Mouse (Mus musculus): ENCODE data around the gene Tbcd. TPM values are rescaled to one million over a fixed set of nuclear protein-coding genes. Genes with fewer than 3 reads are reported as not detected.

The Tbcd gene
- polyA plus RNA-seq, 1 experiment from 2014 or later, result 16.5 TPM

- Histone ChIP-seq H3K4me3 (ENCODE audit: low read depth, low read length) (no peak overlapping the region), H3K4me2 (no peak overlapping the region), H3K27me3 (ENCODE audit: control insufficient read depth, insufficient read depth, low read length) (no peaks in the 10 kb centered on the region), H3K9me3 (replicated peaks; ENCODE audit: control insufficient read depth, low read length) (no peaks in the 10 kb centered on the region), H3K4me1 (ENCODE audit: control insufficient read depth, insufficient read depth, low read length) (no peaks in the 10 kb centered on the region), H3K9ac (ENCODE audit: low read depth, low read length) (no peak overlapping the region), H3K27ac (ENCODE audit: low read depth, low read length) (no peak overlapping the region), H3K36me3 (ENCODE audit: control insufficient read depth, insufficient read depth, low read length) (peaks cover 2% of the 10 kb centered on the region; the same call in 1 of the 2 replicates)
- no peak for ATAC-seq (replicated peaks; ENCODE audit: insufficient number of reproducible peaks, low FRiP score, low TSS enrichment)
- 73% methylated on average over 4 of the region's 4 CpGs for WGBS (ENCODE audit: insufficient replicate concordance)
These were observed 108.0 kb downstream of the Tbcd start for GRCm38 (mm10) chr11:121559527-121560293.

- Histone ChIP-seq H3K4me1 (ENCODE audit: control insufficient read depth, insufficient read depth, low read length) (no peaks in the 10 kb centered on the region), H3K9ac (ENCODE audit: low read depth, low read length) (no peak overlapping the region), H3K4me3 (ENCODE audit: low read depth, low read length) (no peak overlapping the region), H3K36me3 (ENCODE audit: control insufficient read depth, insufficient read depth, low read length) (peaks cover 2% of the 10 kb centered on the region; the same call in 1 of the 2 replicates), H3K4me2 (no peak overlapping the region), H3K9me3 (replicated peaks; ENCODE audit: control insufficient read depth, low read length) (no peaks in the 10 kb centered on the region), H3K27me3 (ENCODE audit: control insufficient read depth, insufficient read depth, low read length) (no peaks in the 10 kb centered on the region), H3K27ac (ENCODE audit: low read depth, low read length) (no peak overlapping the region)
- no peak for ATAC-seq (replicated peaks; ENCODE audit: insufficient number of reproducible peaks, low FRiP score, low TSS enrichment)
- WGBS (ENCODE audit: insufficient replicate concordance), result 75% methylated on average over 7 of the region's 7 CpGs
These were observed 108.5 kb downstream of the Tbcd start for GRCm38 (mm10) chr11:121560294-121560663.

GRCm38 (mm10) chr11:121563312-121563711 lies 111.6 kb downstream of the Tbcd start:
- Histone ChIP-seq H3K4me3 (ENCODE audit: low read depth, low read length) (no peak overlapping the region), H3K9me3 (replicated peaks; ENCODE audit: control insufficient read depth, low read length) (no peaks in the 10 kb centered on the region), H3K4me2 (no peak overlapping the region), H3K27ac (ENCODE audit: low read depth, low read length) (no peak overlapping the region), H3K27me3 (ENCODE audit: control insufficient read depth, insufficient read depth, low read length) (no peaks in the 10 kb centered on the region), H3K4me1 (ENCODE audit: control insufficient read depth, insufficient read depth, low read length) (no peaks in the 10 kb centered on the region), H3K36me3 (ENCODE audit: control insufficient read depth, insufficient read depth, low read length) (no peaks in the 10 kb centered on the region; the same call in 1 of the 2 replicates), H3K9ac (ENCODE audit: low read depth, low read length) (no peak overlapping the region)
- no peak for ATAC-seq (replicated peaks; ENCODE audit: insufficient number of reproducible peaks, low FRiP score, low TSS enrichment)
- 85% methylated on average over 5 of the region's 5 CpGs for WGBS (ENCODE audit: insufficient replicate concordance)

- ATAC-seq (replicated peaks; ENCODE audit: insufficient number of reproducible peaks, low FRiP score, low TSS enrichment), result no peak
- 96% methylated on average over 4 of the region's 4 CpGs for WGBS (ENCODE audit: insufficient replicate concordance)
- Histone ChIP-seq H3K27ac (ENCODE audit: low read depth, low read length) (no peak overlapping the region), H3K4me1 (ENCODE audit: control insufficient read depth, insufficient read depth, low read length) (no peaks in the 10 kb centered on the region), H3K36me3 (ENCODE audit: control insufficient read depth, insufficient read depth, low read length) (no peaks in the 10 kb centered on the region; the same call in 1 of the 2 replicates), H3K27me3 (ENCODE audit: control insufficient read depth, insufficient read depth, low read length) (no peaks in the 10 kb centered on the region), H3K9ac (ENCODE audit: low read depth, low read length) (no peak overlapping the region), H3K9me3 (replicated peaks; ENCODE audit: control insufficient read depth, low read length) (no peaks in the 10 kb centered on the region), H3K4me3 (ENCODE audit: low read depth, low read length) (no peak overlapping the region), H3K4me2 (no peak overlapping the region)
These were observed 112.5 kb downstream of the Tbcd start for GRCm38 (mm10) chr11:121564265-121564664.

- no peak overlapping the region for H3K4me3 ChIP-seq (ENCODE audit: low read depth, low read length)
- no peaks in the 10 kb centered on the region for H3K27me3 ChIP-seq (ENCODE audit: control insufficient read depth, insufficient read depth, low read length)
- ATAC-seq (replicated peaks; ENCODE audit: insufficient number of reproducible peaks, low FRiP score, low TSS enrichment), result no peak
- peaks cover 3% of the 10 kb centered on the region; the same call in 1 of the 2 replicates for H3K36me3 ChIP-seq (ENCODE audit: control insufficient read depth, insufficient read depth, low read length)
- no peak overlapping the region for H3K9ac ChIP-seq (ENCODE audit: low read depth, low read length)
- no peaks in the 10 kb centered on the region for H3K9me3 ChIP-seq (replicated peaks; ENCODE audit: control insufficient read depth, low read length)
- no peak overlapping the region for H3K27ac ChIP-seq (ENCODE audit: low read depth, low read length)
- H3K4me1 ChIP-seq (ENCODE audit: control insufficient read depth, insufficient read depth, low read length), result no peaks in the 10 kb centered on the region
- H3K4me2 ChIP-seq, result no peak overlapping the region
These were observed 130.1 kb downstream of the Tbcd start for GRCm38 (mm10) chr11:121581856-121582255.

GRCm38 (mm10) chr11:121597254-121597653 lies 145.5 kb downstream of the Tbcd start:
- Histone ChIP-seq H3K4me3 (ENCODE audit: low read depth, low read length) (no peak overlapping the region), H3K36me3 (ENCODE audit: control insufficient read depth, insufficient read depth, low read length) (0 out of 2 replicates have a peak, but pooled peaks cover 4% of the 10 kb centered on the region), H3K9ac (ENCODE audit: low read depth, low read length) (no peak overlapping the region), H3K27ac (ENCODE audit: low read depth, low read length) (no peak overlapping the region), H3K4me2 (no peak overlapping the region), H3K9me3 (replicated peaks; ENCODE audit: control insufficient read depth, low read length) (no peaks in the 10 kb centered on the region), H3K4me1 (ENCODE audit: control insufficient read depth, insufficient read depth, low read length) (no peaks in the 10 kb centered on the region), H3K27me3 (ENCODE audit: control insufficient read depth, insufficient read depth, low read length) (no peaks in the 10 kb centered on the region)
- WGBS (ENCODE audit: insufficient replicate concordance), result 91% methylated on average over 6 of the region's 6 CpGs
- ATAC-seq (replicated peaks; ENCODE audit: insufficient number of reproducible peaks, low FRiP score, low TSS enrichment), result no peak

- no peaks in the 10 kb centered on the region for H3K4me1 ChIP-seq (ENCODE audit: control insufficient read depth, insufficient read depth, low read length)
- H3K27ac ChIP-seq (ENCODE audit: low read depth, low read length), result no peak overlapping the region
- no peaks in the 10 kb centered on the region for H3K9me3 ChIP-seq (replicated peaks; ENCODE audit: control insufficient read depth, low read length)
- peaks cover 14% of the 10 kb centered on the region; the same call in 1 of the 2 replicates for H3K36me3 ChIP-seq (ENCODE audit: control insufficient read depth, insufficient read depth, low read length)
- ATAC-seq (replicated peaks; ENCODE audit: insufficient number of reproducible peaks, low FRiP score, low TSS enrichment), result no peak
- no peaks in the 10 kb centered on the region for H3K27me3 ChIP-seq (ENCODE audit: control insufficient read depth, insufficient read depth, low read length)
- no peak overlapping the region for H3K4me3 ChIP-seq (ENCODE audit: low read depth, low read length)
- no peak overlapping the region for H3K9ac ChIP-seq (ENCODE audit: low read depth, low read length)
- H3K4me2 ChIP-seq, result no peak overlapping the region
- 73% methylated on average over 3 of the region's 3 CpGs for WGBS (ENCODE audit: insufficient replicate concordance)
These were observed 149.7 kb downstream of the Tbcd start for GRCm38 (mm10) chr11:121601422-121601821.

GRCm38 (mm10) chr11:121605604-121606003 lies 153.9 kb downstream of the Tbcd start:
- H3K4me2 ChIP-seq, result no peak overlapping the region
- ATAC-seq (replicated peaks; ENCODE audit: insufficient number of reproducible peaks, low FRiP score, low TSS enrichment), result no peak
- H3K9ac ChIP-seq (ENCODE audit: low read depth, low read length), result no peak overlapping the region
- H3K9me3 ChIP-seq (replicated peaks; ENCODE audit: control insufficient read depth, low read length), result no peaks in the 10 kb centered on the region
- H3K36me3 ChIP-seq (ENCODE audit: control insufficient read depth, insufficient read depth, low read length), result peaks cover 14% of the 10 kb centered on the region; the same call in 1 of the 2 replicates
- no peaks in the 10 kb centered on the region for H3K27me3 ChIP-seq (ENCODE audit: control insufficient read depth, insufficient read depth, low read length)
- no peak overlapping the region for H3K4me3 ChIP-seq (ENCODE audit: low read depth, low read length)
- 89% methylated on average over 6 of the region's 6 CpGs for WGBS (ENCODE audit: insufficient replicate concordance)
- no peaks in the 10 kb centered on the region for H3K4me1 ChIP-seq (ENCODE audit: control insufficient read depth, insufficient read depth, low read length)
- H3K27ac ChIP-seq (ENCODE audit: low read depth, low read length), result no peak overlapping the region

GRCm38 (mm10) chr11:121610976-121611375 lies 159.2 kb downstream of the Tbcd start:
- no peak overlapping the region for H3K27ac ChIP-seq (ENCODE audit: low read depth, low read length)
- H3K36me3 ChIP-seq (ENCODE audit: control insufficient read depth, insufficient read depth, low read length), result peaks cover 15% of the 10 kb centered on the region
- no peak overlapping the region for H3K4me3 ChIP-seq (ENCODE audit: low read depth, low read length)
- no peaks in the 10 kb centered on the region for H3K27me3 ChIP-seq (ENCODE audit: control insufficient read depth, insufficient read depth, low read length)
- H3K4me2 ChIP-seq, result no peak overlapping the region
- ATAC-seq (replicated peaks; ENCODE audit: insufficient number of reproducible peaks, low FRiP score, low TSS enrichment), result no peak
- H3K9ac ChIP-seq (ENCODE audit: low read depth, low read length), result no peak overlapping the region
- no peaks in the 10 kb centered on the region; the same call in 1 of the 2 replicates for H3K9me3 ChIP-seq (replicated peaks; ENCODE audit: control insufficient read depth, low read length)
- H3K4me1 ChIP-seq (ENCODE audit: control insufficient read depth, insufficient read depth, low read length), result no peaks in the 10 kb centered on the region
